Mouse (Mus musculus) embryo, embryonic 11.5 days (tissue): ENCODE data around the gene Fam184a.
"Not testable (repeated sequence)": the region's sequence is repeated elsewhere in the genome, so short reads cannot be mapped to it uniquely, and the experiment has no call there.

Experiments used
- DNase-seq: peaks from one replicate; pipeline ENCODE4 v3.0.0-alpha.2; 2012; ENCODE audit warnings: low read depth, low spot score

Gene Fam184a

GRCm38 (mm10) chr10:53688952-53689584, 61.9 kb downstream of the Fam184a start:
- no peak for DNase-seq

DNA sequence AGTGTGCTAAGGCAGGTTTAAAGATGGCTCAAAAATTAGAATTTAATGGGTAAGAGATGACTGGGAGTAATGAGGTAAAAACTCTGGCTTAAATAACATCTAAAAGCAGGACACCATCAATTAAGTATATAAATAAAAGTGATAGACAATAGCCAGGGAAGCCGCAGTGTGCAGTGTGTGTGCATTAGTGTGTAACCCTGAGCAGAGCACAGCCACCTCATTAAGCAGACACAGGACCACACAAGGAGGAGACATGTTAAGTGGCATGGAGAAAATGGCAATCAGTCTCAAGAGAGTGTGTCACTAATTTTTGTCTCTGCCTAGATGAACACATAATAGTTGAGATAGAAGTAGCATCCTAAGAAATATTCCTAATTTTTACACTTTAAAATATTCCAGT, 62.4 kb downstream of the Fam184a start:
- no peak for DNase-seq

GRCm38 (mm10) chr10:53687888-53688287, 63.0 kb downstream of the Fam184a start:
- no peak for DNase-seq

DNA sequence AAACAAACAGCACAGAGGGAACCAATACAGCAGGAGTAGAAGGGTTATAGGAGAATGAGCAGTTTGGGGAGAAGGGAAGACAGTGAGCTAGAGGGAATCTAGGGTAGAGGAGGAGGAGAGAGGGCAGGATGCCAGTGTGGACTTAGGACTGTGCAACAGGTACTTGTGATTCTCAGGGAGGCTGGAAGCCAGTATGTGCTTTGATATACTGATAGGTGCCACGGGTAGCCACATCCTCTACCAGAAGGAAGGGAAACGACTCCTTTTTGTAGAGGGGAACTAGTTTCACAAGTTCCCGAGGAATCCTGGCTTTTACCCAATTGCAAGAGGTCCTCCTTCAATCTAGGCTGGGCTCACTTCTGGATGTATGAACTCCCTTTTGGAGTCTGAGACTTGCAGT, 65.1 kb downstream of the Fam184a start:
- no peak for DNase-seq

GRCm38 (mm10) chr10:53683226-53683625, 67.7 kb downstream of the Fam184a start:
- no peak for DNase-seq

DNA sequence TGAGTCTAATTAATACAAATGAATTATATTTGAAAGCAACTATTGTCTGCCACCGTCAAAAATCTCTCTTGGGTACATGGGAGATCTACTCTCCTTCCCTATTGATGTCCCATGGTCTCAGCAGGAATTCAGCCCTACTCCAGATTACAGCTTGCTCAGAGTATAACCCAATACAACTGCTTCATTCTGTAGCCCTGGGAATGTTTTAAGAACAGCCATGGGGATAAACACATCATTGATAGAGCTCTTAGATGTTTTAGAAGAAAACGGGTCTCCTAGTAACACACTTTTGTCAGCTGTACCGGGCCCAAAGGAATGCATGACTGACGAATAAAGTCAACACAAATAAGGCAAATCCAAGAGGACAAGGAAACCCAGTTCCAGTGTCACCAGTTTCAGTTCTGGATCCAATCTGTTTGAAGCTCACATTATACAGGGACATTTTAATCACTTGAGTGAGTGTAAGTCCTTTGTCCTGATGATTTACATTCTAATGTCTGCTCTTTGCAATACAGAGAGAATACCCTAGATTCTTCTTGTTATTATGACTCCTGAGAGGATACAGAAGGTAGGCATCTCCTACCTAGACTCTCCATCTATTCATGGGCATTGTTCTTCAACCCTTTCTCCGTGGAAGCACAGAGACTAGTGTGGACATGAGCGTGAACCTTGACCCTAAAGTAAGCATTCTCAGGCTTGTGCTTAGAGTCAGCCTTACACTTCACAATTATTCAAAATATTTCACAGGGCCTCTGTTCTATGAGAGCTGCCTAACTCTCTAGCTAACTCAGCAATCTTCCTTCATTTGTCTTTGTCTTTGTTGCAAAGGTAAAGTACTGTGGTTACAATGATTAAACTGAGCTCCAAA, 71.0 kb downstream of the Fam184a start:
- DNase-seq = no peak

GRCm38 (mm10) chr10:53661788-53662187, 89.1 kb downstream of the Fam184a start:
- DNase-seq = no peak

GRCm38 (mm10) chr10:53654239-53654638, 96.7 kb downstream of the Fam184a start:
- not testable (repeated sequence) for DNase-seq

DNA sequence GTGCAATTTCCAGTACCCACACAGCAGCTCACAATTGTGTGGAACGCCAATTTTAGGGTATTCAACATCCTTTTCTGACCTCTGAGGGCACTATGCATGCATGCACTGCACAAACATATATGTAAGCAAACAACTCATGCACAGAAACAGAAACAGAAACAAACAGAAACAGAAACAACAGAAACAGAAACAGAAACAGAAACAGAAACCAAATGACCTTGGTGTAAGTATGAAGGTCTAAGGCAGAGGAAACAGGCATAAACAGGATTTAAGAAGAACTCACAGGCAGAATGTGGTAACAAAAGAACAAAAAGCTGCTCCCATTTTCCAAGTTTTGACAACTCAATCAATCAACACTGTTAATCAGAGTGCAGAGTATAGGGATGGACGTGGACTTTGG, 100.2 kb downstream of the Fam184a start:
- DNase-seq = no peak

DNA sequence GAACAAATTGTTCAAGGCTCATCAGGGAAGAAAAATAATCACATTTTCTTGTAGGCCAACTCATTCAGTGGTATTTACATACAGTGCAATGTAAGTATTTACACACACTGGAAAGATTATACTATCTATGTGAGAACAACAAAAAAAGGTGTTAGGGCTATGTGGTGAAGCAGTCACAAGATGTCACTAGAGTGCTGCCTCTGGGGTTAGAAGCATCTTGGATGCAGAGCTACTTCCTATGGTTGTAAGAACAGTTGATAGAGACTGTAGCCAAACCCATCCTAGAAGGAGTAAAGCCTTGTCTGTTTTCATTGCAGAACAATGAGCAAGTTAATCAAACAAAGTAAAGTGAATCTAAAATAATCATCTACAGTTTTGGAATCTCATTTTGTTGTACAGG, 109.4 kb downstream of the Fam184a start:
- no peak for DNase-seq

DNA sequence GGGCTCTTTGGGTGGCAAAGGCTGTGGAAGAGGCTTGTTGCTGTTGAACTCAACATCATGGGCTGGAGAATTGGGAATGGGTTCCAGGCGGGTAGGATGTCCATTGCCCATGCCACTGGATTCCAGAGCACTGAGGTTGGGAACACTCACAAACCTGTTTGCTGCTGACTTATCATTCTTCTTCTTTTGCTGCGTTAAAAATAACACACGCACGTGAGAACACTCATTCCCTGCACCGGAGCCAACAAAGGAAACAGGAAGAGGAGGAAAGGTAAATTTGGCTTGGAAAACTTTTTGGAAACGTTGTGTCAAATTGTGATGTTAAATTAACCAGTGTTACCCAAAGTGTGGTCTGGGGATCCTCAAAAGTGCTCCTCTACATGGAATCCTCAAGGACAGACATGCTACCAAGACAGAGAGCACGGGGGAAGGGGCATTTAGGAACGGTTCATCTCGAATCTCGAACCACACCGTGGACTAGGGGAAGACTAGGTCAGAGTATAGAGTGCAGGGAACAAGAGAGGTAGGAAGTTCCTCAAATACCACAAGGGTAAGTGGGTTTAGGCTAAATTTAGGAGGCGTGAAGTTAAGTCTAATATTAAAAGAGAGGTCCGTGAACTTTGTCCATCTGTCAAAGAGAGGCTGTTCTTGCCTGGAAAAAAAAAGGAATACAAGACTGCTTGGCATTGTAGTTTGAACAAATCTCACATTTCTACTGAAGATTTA, 115.5 kb downstream of the Fam184a start:
- DNase-seq = no peak

GRCm38 (mm10) chr10:53634160-53634559, 116.8 kb downstream of the Fam184a start:
- DNase-seq = no peak

DNA sequence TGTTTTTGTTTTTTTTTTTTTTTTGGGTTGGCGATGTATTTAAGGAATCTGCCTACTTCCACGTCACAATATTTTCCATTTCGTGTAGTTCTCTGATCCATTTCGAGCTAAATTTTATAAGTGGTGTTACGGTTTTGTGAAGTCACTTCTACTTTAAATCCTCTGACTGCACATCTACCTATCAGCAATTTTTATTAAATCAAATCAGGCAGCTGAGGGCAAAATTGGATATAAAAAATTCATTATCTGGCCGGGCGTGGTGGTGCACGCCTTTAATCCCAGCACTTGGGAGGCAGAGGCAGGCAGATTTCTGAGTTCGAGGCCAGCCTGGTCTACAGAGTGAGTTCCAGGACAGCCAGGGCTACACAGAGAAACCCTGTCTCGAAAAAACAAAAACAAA, 120.6 kb downstream of the Fam184a start, which contains the start of gene Mcm9:
Gene Mcm9 (minus strand): TSS at position 101 of the 400 bp plus-strand sequence.
- DNase-seq = not testable (repeated sequence)

- peak; percentile 94 for DNase-seq
These were observed 121.0 kb downstream of the Fam184a start for GRCm38 (mm10) chr10:53629918-53630250.

GRCm38 (mm10) chr10:53629247-53629917, 121.5 kb downstream of the Fam184a start:
- peak; percentile 86 for DNase-seq

- no peak for DNase-seq
These were observed 134.9 kb downstream of the Fam184a start for GRCm38 (mm10) chr10:53615850-53616616.

- DNase-seq = no peak
These were observed 137.0 kb downstream of the Fam184a start for GRCm38 (mm10) chr10:53613955-53614354.

- no peak for DNase-seq
These were observed 138.8 kb downstream of the Fam184a start for GRCm38 (mm10) chr10:53612172-53612571.

DNA sequence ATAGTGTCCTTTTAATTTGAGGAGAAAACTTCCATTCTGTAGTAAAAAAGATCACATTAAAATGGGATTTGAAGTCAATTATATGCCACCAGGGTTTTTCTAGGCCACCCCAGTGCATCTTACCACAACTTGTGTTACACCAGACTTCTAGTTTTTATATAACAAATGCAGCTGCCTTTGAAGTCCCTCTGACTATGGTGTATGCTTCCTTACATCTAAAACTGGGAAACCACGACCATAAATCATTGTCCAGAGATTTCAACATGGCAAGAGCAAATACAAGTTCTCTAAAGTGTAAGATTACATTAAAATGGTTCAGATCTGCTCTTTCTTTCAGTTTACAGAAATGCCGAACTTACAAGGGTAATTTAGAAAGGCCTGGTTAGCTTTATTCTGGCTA, 142.6 kb downstream of the Fam184a start:
- DNase-seq = no peak

DNA sequence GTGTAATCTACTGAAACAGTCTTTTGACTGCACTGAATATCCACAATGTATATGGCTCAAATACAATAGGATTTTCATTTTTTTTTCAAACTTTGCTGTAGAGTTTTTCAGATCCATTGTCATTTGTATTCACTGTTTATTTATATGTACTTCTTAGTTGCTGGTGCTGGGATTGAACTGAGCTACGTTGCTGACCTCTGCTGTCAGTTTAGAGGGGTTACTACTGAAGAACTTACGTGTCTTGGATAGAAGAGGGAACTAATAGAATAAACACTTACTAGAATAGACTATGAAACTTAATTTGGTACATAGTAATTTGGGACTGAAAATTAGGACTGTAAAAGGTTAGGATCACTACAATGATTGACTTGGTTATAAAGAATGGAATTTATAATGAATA, 145.6 kb downstream of the Fam184a start:
- no peak for DNase-seq

DNA sequence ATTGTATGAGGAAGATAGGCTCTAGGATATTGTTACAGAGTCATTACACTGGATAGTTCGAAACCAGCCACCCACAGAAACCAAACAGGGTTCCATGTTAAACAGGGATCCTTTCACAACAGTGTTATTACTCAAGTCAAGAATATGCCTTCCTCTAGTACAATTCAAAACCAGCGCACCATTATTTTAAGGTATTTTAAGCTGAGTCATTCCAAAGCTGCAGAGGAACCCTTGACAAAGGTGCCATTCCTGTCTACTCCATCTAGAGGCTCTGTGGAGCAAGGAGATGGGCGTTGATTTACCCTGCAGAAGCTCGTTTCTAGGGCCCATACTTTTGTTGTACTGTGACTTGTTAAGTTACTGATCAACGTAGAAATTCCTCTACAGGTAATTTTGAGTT, 152.1 kb downstream of the Fam184a start:
- DNase-seq = no peak
